Mouse (Mus musculus) kidney, postnatal 25 days (tissue): ENCODE data around the gene Limd1.
A peak's percentile ranks its signal among the peaks of the same experiment; 100 is the strongest.

Experiments
- DNase-seq, 2 experiments: peaks; one replicate each; pipeline ENCODE4 v3.0.0; 2021; ENCODE audit warnings: mixed read lengths in 2 of 2

Limd1 gene

GRCm38 (mm10) chr9:123478586-123479195 is at the start of gene Limd1:
Gene Limd1, plus strand, starts transcription at chr9:123478706.
- peak; percentile 75 to 90 for DNase-seq

- no peak for DNase-seq
These were observed 48.6 kb upstream of the Limd1 start for GRCm38 (mm10) chr9:123429863-123430262.

- no peak for DNase-seq
These were observed 47.5 kb upstream of the Limd1 start for GRCm38 (mm10) chr9:123430973-123431372.

GRCm38 (mm10) chr9:123438223-123438622 is 40.3 kb upstream of the Limd1 start:
- DNase-seq = no peak

GRCm38 (mm10) chr9:123440230-123441058 is 38.1 kb upstream of the Limd1 start:
- no peak for DNase-seq

GRCm38 (mm10) chr9:123447101-123447500 is 31.4 kb upstream of the Limd1 start:
- peak; percentile 47 to 48 for DNase-seq

- no peak for DNase-seq
These were observed 29.9 kb upstream of the Limd1 start for GRCm38 (mm10) chr9:123448594-123448993.

GRCm38 (mm10) chr9:123450174-123450573 is 28.3 kb upstream of the Limd1 start:
- peak; percentile 49 to 65 for DNase-seq

- DNase-seq = no peak
These were observed 26.7 kb upstream of the Limd1 start for GRCm38 (mm10) chr9:123451772-123452171.

GRCm38 (mm10) chr9:123456634-123457602 is 21.6 kb upstream of the Limd1 start:
- no peak for DNase-seq

- DNase-seq = peak; percentile 46 to 57
These were observed 20.9 kb upstream of the Limd1 start for GRCm38 (mm10) chr9:123457603-123458002.

- no peak for DNase-seq
These were observed 11.3 kb upstream of the Limd1 start for GRCm38 (mm10) chr9:123467141-123467620.

GRCm38 (mm10) chr9:123468406-123469085 is 10.0 kb upstream of the Limd1 start:
- DNase-seq = no peak

GRCm38 (mm10) chr9:123469087-123469486 is 9.4 kb upstream of the Limd1 start:
- DNase-seq = no peak

GRCm38 (mm10) chr9:123473377-123473776 is 5.1 kb upstream of the Limd1 start:
- peak; percentile 74 to 88 for DNase-seq

- no peak for DNase-seq
These were observed 2.9 kb upstream of the Limd1 start for GRCm38 (mm10) chr9:123475569-123475968.

GRCm38 (mm10) chr9:123478031-123478585 is 398 bp upstream of the Limd1 start:
- DNase-seq = peak; percentile 54 to 63

- DNase-seq = peak; percentile 23 to 49
These were observed 727 bp downstream of the Limd1 start for GRCm38 (mm10) chr9:123479196-123479669.

- no peak for DNase-seq
These were observed 1.4 kb downstream of the Limd1 start for GRCm38 (mm10) chr9:123479876-123480252.

GRCm38 (mm10) chr9:123480253-123480921 is 1.9 kb downstream of the Limd1 start:
- no peak for DNase-seq

GRCm38 (mm10) chr9:123481136-123481535 is 2.6 kb downstream of the Limd1 start:
- no peak for DNase-seq
